Mouse (Mus musculus) cerebellum, adult (tissue): ENCODE data around the gene Slc38a10.

Experiments used
- ATAC-seq: cut with Nextera tagmentation; 2 replicates; pipeline ENCODE4 v1.9.2; 2017; ENCODE audit warnings: mild to moderate bottlenecking, moderate library complexity, mixed read lengths; ENCODE audit not compliant: insufficient number of reproducible peaks, low FRiP score, low TSS enrichment

The Slc38a10 gene

GRCm38 (mm10) chr11:120179374-120179773 lies 28.2 kb upstream of the Slc38a10 start:
- ATAC-seq = no peak

GRCm38 (mm10) chr11:120175948-120176347 lies 24.8 kb upstream of the Slc38a10 start:
- ATAC-seq = no peak

- no peak for ATAC-seq
These were observed 22.1 kb upstream of the Slc38a10 start for GRCm38 (mm10) chr11:120173213-120173612.

GRCm38 (mm10) chr11:120171168-120171567 lies 20.0 kb upstream of the Slc38a10 start:
- ATAC-seq = no peak

- ATAC-seq = peak; percentile 52; the same call in 1 of the 2 replicates
These were observed 18.3 kb upstream of the Slc38a10 start for GRCm38 (mm10) chr11:120169208-120169992.

- ATAC-seq = no peak
These were observed 17.4 kb upstream of the Slc38a10 start for GRCm38 (mm10) chr11:120168516-120168915.

- ATAC-seq = no peak
These were observed 16.8 kb upstream of the Slc38a10 start for GRCm38 (mm10) chr11:120167921-120168356.

GRCm38 (mm10) chr11:120167059-120167458 lies 15.9 kb upstream of the Slc38a10 start:
- no peak for ATAC-seq

- ATAC-seq = no peak
These were observed 13.5 kb upstream of the Slc38a10 start for GRCm38 (mm10) chr11:120164471-120165261.

GRCm38 (mm10) chr11:120164028-120164427 lies 12.9 kb upstream of the Slc38a10 start:
- ATAC-seq = no peak

- ATAC-seq = no peak
These were observed 12.1 kb upstream of the Slc38a10 start for GRCm38 (mm10) chr11:120163207-120163606.

- no peak for ATAC-seq
These were observed 10.1 kb upstream of the Slc38a10 start for GRCm38 (mm10) chr11:120161245-120161644.

GRCm38 (mm10) chr11:120160478-120160877 lies 9.3 kb upstream of the Slc38a10 start:
- no peak for ATAC-seq

GRCm38 (mm10) chr11:120159653-120160052 lies 8.5 kb upstream of the Slc38a10 start:
- no peak for ATAC-seq

GRCm38 (mm10) chr11:120158828-120159227 lies 7.7 kb upstream of the Slc38a10 start:
- ATAC-seq = no peak

GRCm38 (mm10) chr11:120150440-120151112 lies 570 bp downstream of the Slc38a10 start:
- ATAC-seq = no peak

- ATAC-seq = no peak
These were observed 1.5 kb downstream of the Slc38a10 start for GRCm38 (mm10) chr11:120149510-120150200.

GRCm38 (mm10) chr11:120148201-120148855 lies 2.8 kb downstream of the Slc38a10 start:
- ATAC-seq = no peak

GRCm38 (mm10) chr11:120143708-120144497 lies 7.2 kb downstream of the Slc38a10 start:
- no peak for ATAC-seq
